Mouse (Mus musculus): ENCODE measurements around the gene Ly6g6c.

GRCm38 (mm10) chr17:35051156-35052086 is 13.8 kb upstream of the Ly6g6c start:
- TF ChIP-seq CTCF (conservative IDR thresholded peaks at IDR 0.05; ENCODE audit: low read length) (no peak), NANOG (IDR thresholded peaks at IDR 0.05; ENCODE audit: borderline replicate concordance, low read length) (no peak), POU5F1 (IDR thresholded peaks at IDR 0.05; ENCODE audit: borderline replicate concordance, low read length) (no peak)

All from E14TG2a.4 (cell line).